Mouse (Mus musculus): ENCODE results near the gene Cryl1. TPM values are rescaled to one million over a fixed set of nuclear protein-coding genes. Genes with fewer than 3 reads are reported as not detected.

Cryl1 gene
- total RNA-seq, 2 experiments from 2014 or later: 10.4 to 15.3 TPM

- no peak for ATAC-seq (replicated peaks; ENCODE audit: poor library complexity, severe bottlenecking)
These were observed 67.2 kb downstream of the Cryl1 start for GRCm38 (mm10) chr14:57331097-57331496.

- no peak for ATAC-seq (replicated peaks; ENCODE audit: poor library complexity, severe bottlenecking)
These were observed 68.7 kb downstream of the Cryl1 start for GRCm38 (mm10) chr14:57329600-57329999.

- ATAC-seq (replicated peaks; ENCODE audit: poor library complexity, severe bottlenecking): no peak
These were observed 71.6 kb downstream of the Cryl1 start for GRCm38 (mm10) chr14:57326771-57327170.

GRCm38 (mm10) chr14:57318812-57319211, 79.5 kb downstream of the Cryl1 start:
- ATAC-seq (replicated peaks; ENCODE audit: poor library complexity, severe bottlenecking): no peak

- ATAC-seq (replicated peaks; ENCODE audit: poor library complexity, severe bottlenecking): no peak
These were observed 81.4 kb downstream of the Cryl1 start for GRCm38 (mm10) chr14:57316662-57317600.

GRCm38 (mm10) chr14:57315976-57316375, 82.4 kb downstream of the Cryl1 start:
- ATAC-seq (replicated peaks; ENCODE audit: poor library complexity, severe bottlenecking): no peak

GRCm38 (mm10) chr14:57315551-57315950, 82.8 kb downstream of the Cryl1 start:
- no peak for ATAC-seq (replicated peaks; ENCODE audit: poor library complexity, severe bottlenecking)

- ATAC-seq (replicated peaks; ENCODE audit: poor library complexity, severe bottlenecking): no peak
These were observed 96.6 kb downstream of the Cryl1 start for GRCm38 (mm10) chr14:57301600-57302230.

- no peak for ATAC-seq (replicated peaks; ENCODE audit: poor library complexity, severe bottlenecking)
These were observed 97.8 kb downstream of the Cryl1 start for GRCm38 (mm10) chr14:57300530-57300929.

- no peak for ATAC-seq (replicated peaks; ENCODE audit: poor library complexity, severe bottlenecking)
These were observed 100.7 kb downstream of the Cryl1 start for GRCm38 (mm10) chr14:57297672-57298071.

- no peak for ATAC-seq (replicated peaks; ENCODE audit: poor library complexity, severe bottlenecking)
These were observed 106.9 kb downstream of the Cryl1 start for GRCm38 (mm10) chr14:57291399-57291942.

- no peak for ATAC-seq (replicated peaks; ENCODE audit: poor library complexity, severe bottlenecking)
These were observed 109.2 kb downstream of the Cryl1 start for GRCm38 (mm10) chr14:57289105-57289504.

- ATAC-seq (replicated peaks; ENCODE audit: poor library complexity, severe bottlenecking): no peak
These were observed 114.5 kb downstream of the Cryl1 start for GRCm38 (mm10) chr14:57283816-57284215.

- no peak for ATAC-seq (replicated peaks; ENCODE audit: poor library complexity, severe bottlenecking)
These were observed 115.7 kb downstream of the Cryl1 start for GRCm38 (mm10) chr14:57282591-57282990.

GRCm38 (mm10) chr14:57280835-57281234, 117.5 kb downstream of the Cryl1 start:
- peak; percentile 35; the same call in 1 of the 2 replicates for ATAC-seq (replicated peaks; ENCODE audit: poor library complexity, severe bottlenecking)

- no peak for ATAC-seq (replicated peaks; ENCODE audit: poor library complexity, severe bottlenecking)
These were observed 121.8 kb downstream of the Cryl1 start for GRCm38 (mm10) chr14:57276481-57277012.

- ATAC-seq (replicated peaks; ENCODE audit: poor library complexity, severe bottlenecking): no peak
These were observed 126.0 kb downstream of the Cryl1 start for GRCm38 (mm10) chr14:57272341-57272740.

GRCm38 (mm10) chr14:57271861-57272260, 126.5 kb downstream of the Cryl1 start:
- no peak for ATAC-seq (replicated peaks; ENCODE audit: poor library complexity, severe bottlenecking)

GRCm38 (mm10) chr14:57268900-57269299, 129.4 kb downstream of the Cryl1 start:
- ATAC-seq (replicated peaks; ENCODE audit: poor library complexity, severe bottlenecking): no peak

GRCm38 (mm10) chr14:57268344-57268743, 130.0 kb downstream of the Cryl1 start:
- no peak for ATAC-seq (replicated peaks; ENCODE audit: poor library complexity, severe bottlenecking)

- peak; percentile 95 for ATAC-seq (replicated peaks; ENCODE audit: poor library complexity, severe bottlenecking)
These were observed 134.4 kb downstream of the Cryl1 start for GRCm38 (mm10) chr14:57263943-57264342.
